Comparison of ENCODE assay signal across 20 mouse cellular contexts in genomic region chr7:19781741-19782140, GRCm38 (mm10). TPM values are rescaled to one million over a fixed set of nuclear protein-coding genes. Genes with fewer than 3 reads are reported as not detected.
"Had no signal": no experiment of that assay in that cellular context is flagged by ENCODE, and none has a peak within 500 bp of the region (broad histone marks: within the 10 kb centered on the region; RNA-seq: fewer than 3 reads in every experiment).

No protein-coding gene starts in this region.

- DNase-seq: liver, postnatal 0 days; lung, adult 2 months; lung, postnatal 14 days; lung, postnatal 36 days; right cerebral cortex, postnatal 25 days; right cerebral cortex, postnatal 4 days; spleen, adult 18-20 months; thymus, adult 18-20 months; thymus, postnatal 14 days; thymus, postnatal 36 days had no signal

- H3K9me3 ChIP-seq: lung, embryonic 15.5 days; midbrain, embryonic 13.5 days; midbrain, embryonic 15.5 days had no signal

- H3K4me3 ChIP-seq: lung, embryonic 15.5 days; megakaryocyte, embryonic 14.5 days; midbrain, embryonic 13.5 days; midbrain, embryonic 15.5 days; neural tube, embryonic 12.5 days had no signal

- H3K4me1 ChIP-seq: midbrain, embryonic 13.5 days; midbrain, embryonic 15.5 days; neural tube, embryonic 12.5 days had no signal

- H3K27me3 ChIP-seq: lung, embryonic 15.5 days; midbrain, embryonic 13.5 days; midbrain, embryonic 15.5 days; neural tube, embryonic 12.5 days had no signal

- H3K9ac ChIP-seq: liver, postnatal 0 days; lung, embryonic 15.5 days; midbrain, embryonic 13.5 days; midbrain, embryonic 15.5 days; neural tube, embryonic 12.5 days had no signal

- H3K36me3 ChIP-seq: lung, embryonic 15.5 days; midbrain, embryonic 13.5 days; midbrain, embryonic 15.5 days; neural tube, embryonic 12.5 days had no signal

- H3K27ac ChIP-seq: lung, embryonic 15.5 days; macrophage; midbrain, embryonic 13.5 days; midbrain, embryonic 15.5 days; neural tube, embryonic 12.5 days had no signal

RNA-seq across cellular contexts. Expression of gene Bcam, which starts 10.9 kb away (rescaled TPM):
- total RNA-seq: megakaryocyte progenitor cell, adult 5-6 weeks; monocyte, adult 5-6 weeks; neutrophil, adult 5-6 weeks had no signal

RNA-seq across cellular contexts. Expression of gene Cblc, which starts 14.9 kb away (rescaled TPM):
- total RNA-seq: megakaryocyte progenitor cell, adult 5-6 weeks; monocyte, adult 5-6 weeks had no signal
- polyA plus RNA-seq: macrophage; midbrain, embryonic 11.5 days had no signal

RNA-seq across cellular contexts. Expression of gene Nectin2, which starts 31.5 kb away (rescaled TPM):
- total RNA-seq: monocyte, adult 5-6 weeks had no signal
